Mouse (Mus musculus) bone marrow macrophage, adult 2 months (primary cell): ENCODE data around the gene Hsd11b2.

Source experiments
- CTCF ChIP-seq: IDR thresholded peaks from 2 replicates; pipeline ENCODE4 v1.5.1; 2012; ENCODE audit warnings: low read depth, mild to moderate bottlenecking, low read length, moderate library complexity
- POLR2A ChIP-seq: IDR thresholded peaks from 2 replicates; pipeline ENCODE4 v1.6.1; 2012; ENCODE audit warnings: mild to moderate bottlenecking, low read depth, low read length, borderline replicate concordance

- TF ChIP-seq POLR2A (no peak), CTCF (no peak)
Measured at GRCm38 (mm10) chr8:105514194-105514593, 4.4 kb upstream of the Hsd11b2 start.
